Mouse (Mus musculus) embryonic facial prominence, embryonic 10.5 days (tissue): ENCODE results near the gene Spn. TPM values are rescaled to one million over a fixed set of nuclear protein-coding genes. Genes with fewer than 3 reads are reported as not detected.
"Not testable (repeated sequence)": the region's sequence is repeated elsewhere in the genome, so short reads cannot be mapped to it uniquely, and the experiment has no call there.

Experiments used
- DNase-seq: peaks from one replicate; pipeline ENCODE4 v3.0.0-alpha.2; 2017; ENCODE audit warnings: low spot score
- H3K27ac ChIP-seq: fragments of 300-500 bp; sonication (generic); replicated peaks from 2 replicates; pipeline ENCODE4 v1.5.1; 2016; ENCODE audit warnings: mild to moderate bottlenecking
- H3K27me3 ChIP-seq: fragments of 300-500 bp; sonication (generic); replicated peaks from 2 replicates; pipeline ENCODE4 v1.6.1; 2016; ENCODE audit warnings: low read depth, mild to moderate bottlenecking; ENCODE audit not compliant: poor library complexity, severe bottlenecking
- H3K36me3 ChIP-seq: fragments of 300-500 bp; sonication (generic); replicated peaks from 2 replicates; pipeline ENCODE4 v1.6.1; 2016; ENCODE audit warnings: mild to moderate bottlenecking, moderate library complexity
- H3K4me1 ChIP-seq: fragments of 300-500 bp; sonication (generic); 2 replicates; pipeline ENCODE4 v1.6.1; 2016
- H3K4me3 ChIP-seq: fragments of 300-500 bp; sonication (generic); 2 replicates; pipeline ENCODE4 v1.5.1; 2016; ENCODE audit warnings: mild to moderate bottlenecking, moderate library complexity
- H3K9me3 ChIP-seq: fragments of 300-500 bp; sonication (generic); 2 replicates; pipeline ENCODE4 v1.6.1; 2016; ENCODE audit warnings: mild to moderate bottlenecking
- WGBS: fragments of 180-500 bp; shearing (Covaris S2); methylation state at CpG from one replicate; pipeline ENCODE4 v1.1.7; 2016; 5-methylcytosine and 5-hydroxymethylcytosine counted together
- polyA plus RNA-seq: library from polyadenylated mRNA; unstranded; fragments of >200 nt; fragmentation: Nextera tagmentation; extraction: Ambion mirVana; gene quantifications from 2 replicates; pipeline ENCODE4 v1.2.1, GENCODE M21; 2016

Spn gene
- polyA plus RNA-seq, 1 experiment from 2014 or later: 0.04 TPM

DNA sequence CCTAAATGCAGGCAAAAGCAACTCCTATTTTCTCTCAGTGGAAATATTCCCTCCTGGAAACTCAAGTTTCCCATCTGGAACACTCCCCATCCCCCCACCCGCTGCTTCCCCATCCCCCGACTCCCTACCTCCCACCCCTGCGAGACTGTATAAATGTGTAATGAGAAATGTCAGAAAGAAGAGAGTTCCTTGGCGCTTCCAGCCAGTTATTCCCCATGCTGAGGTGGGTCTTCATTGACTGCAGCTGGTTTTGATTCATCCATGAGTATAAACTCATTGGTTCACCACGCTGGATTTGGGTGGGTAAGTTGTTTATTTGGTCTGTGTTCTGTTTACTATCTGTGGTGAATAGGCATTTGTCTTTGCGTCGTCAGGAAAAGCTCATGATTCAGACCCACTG is 41.2 kb downstream of the Spn start:
- DNase-seq: peak; percentile 10
- Histone ChIP-seq H3K9me3 (no peaks in the 10 kb centered on the region), H3K36me3 (no peaks in the 10 kb centered on the region), H3K4me1 (peaks cover 17% of the 10 kb centered on the region), H3K27me3 (no peaks in the 10 kb centered on the region), H3K4me3 (no peak overlapping the region), H3K27ac (no peak overlapping the region)
- WGBS: 66% methylated on average over 7 of the region's 7 CpGs

DNA sequence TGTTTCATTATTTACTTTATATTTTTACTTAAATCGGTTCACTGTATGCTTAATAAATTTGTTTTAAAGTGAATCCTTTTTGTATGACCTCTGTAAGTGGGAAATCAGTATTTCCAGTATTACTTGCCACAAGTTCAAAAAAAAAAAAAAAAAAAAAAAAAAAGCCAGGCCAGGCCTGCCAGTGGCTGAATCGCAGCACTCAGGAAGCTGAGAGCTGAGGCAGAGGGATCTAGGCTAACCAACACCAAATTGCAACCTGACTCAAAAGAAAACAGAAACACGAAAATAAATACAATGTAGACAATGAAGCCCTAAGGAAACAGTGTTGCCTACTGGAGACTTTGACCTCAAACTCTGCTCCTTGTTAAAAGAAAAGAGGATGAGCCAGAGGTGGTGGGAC is 43.7 kb downstream of the Spn start:
- WGBS: 75% methylated on average over 3 of the region's 3 CpGs
- Histone ChIP-seq H3K27me3 (peaks cover 6% of the 10 kb centered on the region; the same call in 1 of the 2 replicates), H3K4me1 (peaks cover 40% of the 10 kb centered on the region), H3K9me3 (no peaks in the 10 kb centered on the region), H3K36me3 (no peaks in the 10 kb centered on the region), H3K4me3 (no peak overlapping the region), H3K27ac (no peak overlapping the region)
- DNase-seq: no peak

DNA sequence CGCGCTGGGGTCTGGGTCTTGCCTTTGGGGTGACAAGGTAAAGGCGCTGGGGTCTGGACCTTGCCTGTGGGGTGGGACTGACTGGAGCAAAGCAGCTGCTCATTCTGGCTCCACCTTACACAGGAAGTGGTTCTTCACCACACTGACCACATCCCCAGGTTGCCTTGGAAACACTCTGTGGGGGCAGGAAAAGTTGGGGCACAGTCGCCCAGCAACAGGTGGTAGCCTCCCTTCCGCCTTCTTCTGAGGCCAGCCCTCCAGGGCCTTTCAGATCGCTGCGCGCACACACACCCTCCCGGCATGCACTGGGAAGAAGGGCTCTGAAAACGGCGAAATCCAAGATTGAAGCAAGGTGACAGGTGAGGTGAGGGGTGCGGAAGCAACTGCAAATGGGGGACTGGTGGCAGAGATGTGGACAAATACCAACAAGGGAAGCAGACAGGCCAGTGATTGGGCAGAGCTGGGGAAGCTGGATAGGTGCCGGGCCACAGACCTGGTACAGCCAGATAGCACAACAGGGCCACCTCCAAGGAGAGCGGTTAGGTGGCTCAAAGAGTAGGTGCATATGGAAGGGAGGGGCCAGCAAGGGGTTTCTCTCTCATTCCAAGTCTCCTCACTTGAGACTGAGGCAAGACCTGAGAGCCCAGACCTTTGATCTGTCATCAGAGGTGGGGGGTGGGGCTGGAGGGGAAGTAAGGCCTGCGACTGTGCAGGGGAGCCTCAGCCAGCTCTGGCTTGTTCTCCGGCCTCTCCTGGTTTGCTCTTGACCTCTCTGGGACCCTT is 46.3 kb downstream of the Spn start, which contains the start of gene AI467606:
AI467606 (plus strand) TSS at position 246 of the 783 bp plus-strand sequence.
- peak; percentile 26 for DNase-seq

DNA sequence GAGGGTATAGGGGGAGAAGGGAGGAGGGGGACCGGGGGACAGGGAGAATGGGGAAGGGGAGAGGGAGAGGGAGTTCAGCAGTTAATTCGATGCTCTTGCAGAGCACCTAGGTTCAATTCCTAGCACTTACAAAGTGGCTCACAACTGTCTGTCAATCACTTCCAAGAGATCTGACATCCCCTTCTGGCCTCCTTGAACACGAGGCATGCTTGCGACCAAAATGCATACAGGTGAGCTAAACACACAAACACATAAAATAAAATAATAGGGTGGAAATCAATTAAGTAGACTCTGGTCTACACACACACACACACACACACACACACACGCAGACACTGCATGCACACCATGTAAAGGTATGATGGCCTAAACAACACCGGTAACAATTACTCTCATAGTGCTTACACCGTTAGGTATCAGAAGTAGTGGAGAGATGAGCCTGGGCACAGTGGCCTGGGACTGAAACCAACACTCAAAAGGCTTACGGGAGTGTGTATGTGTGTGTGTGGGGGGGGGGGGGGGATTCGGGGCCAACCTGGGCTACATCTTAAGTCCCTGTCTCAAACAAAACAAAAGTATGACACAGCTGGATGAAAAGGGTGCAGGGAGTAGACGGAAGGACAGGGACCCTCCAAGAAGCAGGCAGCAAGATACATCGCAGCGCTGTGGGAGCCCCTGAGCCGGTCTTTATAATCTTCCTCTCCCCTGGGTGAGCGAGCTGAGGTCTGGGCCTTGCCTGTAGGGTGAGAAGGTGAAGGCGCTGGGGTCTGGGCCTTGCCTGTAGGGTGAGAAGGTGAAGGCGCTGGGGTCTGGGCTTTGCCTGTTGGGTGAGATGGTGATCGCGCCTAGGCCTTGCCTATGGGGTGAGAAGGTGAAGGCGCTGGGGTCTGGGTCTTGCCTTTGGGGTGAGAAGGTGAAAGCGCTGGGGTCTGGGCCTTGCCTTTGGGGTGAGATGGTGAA is 47.2 kb downstream of the Spn start:
- Histone ChIP-seq H3K27ac (peak overlapping the region; percentile 71), H3K36me3 (no peaks in the 10 kb centered on the region), H3K4me1 (peaks cover 35% of the 10 kb centered on the region), H3K27me3 (peaks cover 10% of the 10 kb centered on the region; the same call in 1 of the 2 replicates), H3K9me3 (no peaks in the 10 kb centered on the region), H3K4me3 (no peak overlapping the region)
- no peak for DNase-seq
- 85% methylated on average over 20 of the region's 20 CpGs for WGBS

More for the DNA sequence above, 46.3 kb downstream of the Spn start, which contains the start of gene AI467606:
- Histone ChIP-seq H3K4me3 (peak within 1 kb of the TSS; percentile 33; the same call in 1 of the 2 replicates), H3K27ac (peak within 1 kb of the TSS; percentile 71), H3K27me3 (peaks cover 10% of the 10 kb centered on the region; the same call in 1 of the 2 replicates), H3K4me1 (peaks cover 39% of the 10 kb centered on the region), H3K9me3 (no peaks in the 10 kb centered on the region), H3K36me3 (no peaks in the 10 kb centered on the region)
- WGBS: 70% methylated on average over 16 of the region's 16 CpGs

DNA sequence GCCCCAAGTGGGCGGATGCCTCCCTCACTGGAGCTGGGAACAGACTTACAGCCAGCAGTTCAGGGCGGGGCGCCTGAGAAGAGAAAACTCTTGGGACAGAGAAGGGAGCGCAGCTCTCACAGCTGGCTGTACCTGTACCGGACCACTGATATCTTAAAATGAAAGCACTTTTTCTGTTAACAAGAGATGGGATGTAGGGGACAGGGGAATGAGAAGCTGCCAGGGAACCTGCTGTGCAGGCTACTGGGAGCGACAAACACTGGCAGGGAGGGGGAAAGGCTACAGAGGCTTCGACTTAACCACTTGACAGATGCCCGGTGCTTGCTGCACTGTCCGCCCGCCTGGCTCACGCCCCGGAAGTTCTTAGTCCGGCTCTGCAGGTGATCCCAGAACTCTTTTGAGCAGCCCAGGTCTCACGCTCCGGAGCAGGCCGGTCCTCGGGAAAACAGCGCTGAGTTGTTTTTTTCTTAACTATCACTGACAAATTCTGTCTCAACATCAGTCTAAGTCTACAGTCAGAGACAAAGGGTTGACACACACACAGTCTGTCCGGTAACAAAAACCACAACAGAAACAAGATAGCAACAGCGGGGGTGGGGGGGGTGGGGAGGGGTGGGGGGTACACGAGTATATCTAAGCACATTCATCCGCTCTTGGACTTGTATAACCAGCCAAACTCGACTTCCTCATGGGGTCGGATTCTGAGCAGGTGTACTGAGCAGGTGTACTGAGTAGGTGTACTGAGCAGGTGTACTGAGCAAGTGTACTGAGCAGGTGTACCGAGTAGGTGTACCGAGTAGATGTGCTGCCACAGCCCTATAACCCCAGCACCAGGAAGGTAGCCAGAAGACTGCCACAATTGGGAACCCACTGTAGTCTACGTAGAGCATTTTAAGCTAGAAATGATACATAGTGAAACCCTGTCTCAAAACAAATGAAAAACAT is 48.5 kb downstream of the Spn start:
- peak overlapping the region; percentile 35 for H3K4me3 ChIP-seq
- DNase-seq: peak; percentile 24
- H3K4me1 ChIP-seq: peaks cover 35% of the 10 kb centered on the region
- WGBS: 23% methylated on average over 27 of the region's 27 CpGs
- H3K27me3 ChIP-seq: peaks cover 10% of the 10 kb centered on the region; the same call in 1 of the 2 replicates
- peak overlapping the region; percentile 65; the same call in 1 of the 2 replicates for H3K27ac ChIP-seq
- no peaks in the 10 kb centered on the region for H3K9me3 ChIP-seq
- no peaks in the 10 kb centered on the region for H3K36me3 ChIP-seq

DNA sequence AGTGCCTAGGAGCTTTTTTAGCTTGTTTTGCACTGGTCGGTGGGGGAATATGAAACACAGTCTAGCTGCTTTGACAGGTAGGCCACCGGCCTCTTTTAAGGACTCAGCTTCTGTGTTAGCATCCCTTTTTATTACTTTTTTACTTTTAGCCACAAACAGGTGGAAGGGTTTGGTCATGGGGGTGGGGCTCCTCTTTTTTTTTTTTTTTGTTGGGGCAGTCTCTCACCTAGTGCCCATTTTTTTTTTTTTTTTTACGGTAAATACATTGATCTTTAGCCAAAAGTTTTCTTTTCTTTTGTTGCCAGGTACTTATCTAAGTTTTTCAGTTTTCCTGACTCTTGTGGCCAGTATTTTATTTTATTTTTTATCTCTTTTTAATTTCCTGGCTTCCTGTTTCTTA is 49.5 kb downstream of the Spn start:
- peaks cover 35% of the 10 kb centered on the region for H3K4me1 ChIP-seq
- no peak overlapping the region for H3K27ac ChIP-seq
- no peaks in the 10 kb centered on the region for H3K36me3 ChIP-seq
- 88% methylated on average over 3 of the region's 3 CpGs for WGBS
- no peak overlapping the region for H3K4me3 ChIP-seq
- H3K9me3 ChIP-seq: no peaks in the 10 kb centered on the region
- DNase-seq: no peak
- peaks cover 10% of the 10 kb centered on the region; the same call in 1 of the 2 replicates for H3K27me3 ChIP-seq

DNA sequence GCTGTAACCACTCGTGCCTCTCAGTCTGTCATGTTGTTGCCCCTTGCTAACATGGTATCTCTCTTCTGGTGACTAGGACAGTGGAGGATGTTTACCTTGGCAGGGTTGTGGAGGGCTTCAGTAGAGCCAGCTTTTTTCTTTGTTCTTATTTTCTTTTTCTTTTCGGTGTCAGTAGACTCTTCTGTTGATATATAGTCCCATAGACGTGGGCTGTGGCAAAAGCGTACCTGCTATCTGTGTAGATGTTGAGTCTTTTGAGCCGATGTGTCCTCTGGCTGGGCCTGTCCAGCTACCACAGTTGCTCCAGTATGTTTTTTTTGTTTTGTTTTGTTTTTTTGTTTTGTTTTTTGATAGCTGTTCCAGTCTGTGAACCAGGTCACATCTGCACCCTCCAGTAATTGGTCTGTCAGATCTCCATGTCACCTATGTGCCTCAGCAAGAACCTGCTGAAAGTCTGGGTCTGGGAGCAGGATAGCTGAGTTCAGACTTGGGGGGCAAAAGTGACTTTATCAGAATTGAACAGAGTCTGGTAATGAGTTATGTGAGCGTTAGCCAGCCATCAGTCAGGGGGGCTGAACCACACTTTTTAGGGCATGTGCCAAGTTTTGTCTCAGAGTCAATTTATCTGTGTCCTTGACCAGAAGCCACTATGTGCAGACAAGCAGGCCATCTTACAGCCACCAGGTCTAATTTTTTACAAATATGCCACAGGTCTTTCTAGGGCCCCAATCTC is 50.2 kb downstream of the Spn start, which contains the start of gene Zg16:
Zg16 (minus strand) TSS at position 51 of the 733 bp plus-strand sequence.
- not testable (repeated sequence) for H3K36me3 ChIP-seq, H3K27ac ChIP-seq, DNase-seq, H3K9me3 ChIP-seq, H3K4me3 ChIP-seq
- WGBS: 88% methylated on average over 6 of the region's 6 CpGs
- peaks cover 35% of the 10 kb centered on the region for H3K4me1 ChIP-seq
- peaks cover 10% of the 10 kb centered on the region; the same call in 1 of the 2 replicates for H3K27me3 ChIP-seq

DNA sequence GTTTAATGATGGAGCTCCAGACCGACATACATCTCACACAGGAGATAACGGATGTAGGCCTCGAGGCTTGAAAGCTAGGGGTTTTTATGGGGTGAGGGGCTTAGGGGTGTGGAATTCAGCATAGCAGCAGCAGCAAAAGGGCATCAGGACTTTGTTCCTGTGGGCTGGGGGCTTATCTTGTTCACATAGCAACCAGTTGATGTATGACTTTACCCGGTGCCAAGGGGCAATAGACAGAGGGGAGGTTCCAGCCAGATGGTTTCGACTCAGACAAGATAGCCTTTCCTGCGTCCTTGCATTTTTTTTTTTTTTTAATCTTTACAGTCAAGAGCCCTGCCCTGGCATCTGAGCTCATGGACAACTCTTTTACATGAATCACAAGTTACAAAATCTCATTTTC is 51.9 kb downstream of the Spn start:
- H3K27ac ChIP-seq, H3K4me3 ChIP-seq, H3K36me3 ChIP-seq, DNase-seq, H3K9me3 ChIP-seq: not testable (repeated sequence)
- peaks cover 10% of the 10 kb centered on the region; the same call in 1 of the 2 replicates for H3K27me3 ChIP-seq
- 81% methylated on average over 6 of the region's 6 CpGs for WGBS
- peaks cover 19% of the 10 kb centered on the region for H3K4me1 ChIP-seq

DNA sequence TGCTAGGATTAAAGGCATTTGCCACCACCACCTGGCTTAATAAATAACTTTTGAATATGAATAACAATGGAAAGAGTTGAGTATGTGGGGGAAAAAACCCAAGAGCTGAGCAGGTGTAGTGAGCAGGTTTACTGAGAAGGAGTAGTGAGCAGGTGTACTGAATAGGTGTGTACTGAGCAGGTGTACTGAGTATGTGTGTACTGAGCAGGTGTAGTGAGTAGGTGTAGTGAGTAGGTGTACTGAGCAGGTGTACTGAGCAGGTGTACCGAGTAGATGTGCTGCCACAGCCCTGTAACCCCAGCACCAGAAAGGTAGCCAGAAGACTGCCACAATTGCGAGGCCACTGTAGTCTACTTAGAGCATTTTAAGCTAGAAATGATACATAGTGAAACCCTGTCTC is 52.8 kb downstream of the Spn start:
- DNase-seq: no peak
- H3K36me3 ChIP-seq: no peaks in the 10 kb centered on the region
- no peak overlapping the region for H3K27ac ChIP-seq
- no peak overlapping the region for H3K4me3 ChIP-seq
- WGBS: 84% methylated on average over 2 of the region's 2 CpGs
- no peaks in the 10 kb centered on the region for H3K9me3 ChIP-seq
- peaks cover 10% of the 10 kb centered on the region; the same call in 1 of the 2 replicates for H3K27me3 ChIP-seq
- peaks cover 11% of the 10 kb centered on the region for H3K4me1 ChIP-seq

DNA sequence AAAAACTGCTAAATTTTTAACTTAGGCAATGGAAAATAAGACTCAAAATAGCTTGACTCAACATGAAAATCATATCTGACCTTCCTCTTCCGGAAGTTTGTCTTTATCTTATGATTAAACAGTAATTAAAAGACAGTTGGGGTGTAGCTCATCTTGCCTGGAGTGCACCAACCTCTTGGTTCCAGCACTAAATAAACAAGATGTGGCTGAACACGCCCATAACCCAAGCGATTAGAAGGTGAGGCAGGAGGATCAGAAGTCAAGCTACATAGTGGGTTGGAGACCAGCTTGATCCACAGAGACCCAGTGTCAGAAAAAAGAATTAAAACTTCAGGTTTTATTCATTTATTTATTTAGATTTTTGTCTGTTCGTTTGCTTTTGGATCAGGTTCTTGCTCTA is 53.9 kb downstream of the Spn start:
- Histone ChIP-seq H3K4me3 (no peak overlapping the region), H3K4me1 (peaks cover under 1% of the 10 kb centered on the region), H3K27me3 (peaks cover 2% of the 10 kb centered on the region; the same call in 1 of the 2 replicates), H3K9me3 (no peaks in the 10 kb centered on the region), H3K36me3 (no peaks in the 10 kb centered on the region), H3K27ac (no peak overlapping the region)
- 80% methylated on average over 4 of the region's 4 CpGs for WGBS
- DNase-seq: no peak

DNA sequence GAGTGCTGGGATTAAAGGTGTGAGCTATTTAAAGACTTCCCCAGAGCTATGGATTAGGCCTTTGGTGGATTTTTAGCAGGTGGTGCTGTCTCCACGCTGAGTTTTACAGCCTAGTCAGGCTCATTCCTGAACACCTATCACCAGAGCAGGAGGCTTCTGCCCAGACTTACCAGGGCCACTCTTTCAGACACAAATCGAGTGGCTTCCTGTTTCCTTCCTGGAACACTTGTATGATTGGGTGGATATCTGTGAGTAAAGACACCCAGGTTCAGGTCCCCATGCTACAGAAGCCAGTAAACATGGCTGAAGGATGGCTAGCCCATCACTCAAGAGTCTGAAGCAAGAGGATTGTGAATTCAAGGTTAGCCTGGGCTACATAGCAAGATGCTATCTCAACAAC is 54.6 kb downstream of the Spn start:
- 59% methylated on average over 2 of the region's 2 CpGs for WGBS

More for the DNA sequence above, 54.6 kb downstream of the Spn start:
- Histone ChIP-seq H3K27ac (no peak overlapping the region), H3K36me3 (no peaks in the 10 kb centered on the region), H3K9me3 (no peaks in the 10 kb centered on the region), H3K27me3 (no peaks in the 10 kb centered on the region), H3K4me3 (no peak overlapping the region), H3K4me1 (no peaks in the 10 kb centered on the region)
- no peak for DNase-seq
